Mouse (Mus musculus) small intestine, adult 2 months (tissue): ENCODE results near the gene Ruvbl2. TPM values are rescaled to one million over a fixed set of nuclear protein-coding genes. Genes with fewer than 3 reads are reported as not detected.
A peak's percentile ranks its signal among the peaks of the same experiment; 100 is the strongest.

Source experiments
- H3K27ac ChIP-seq: fragments of 200-500 bp; 2 replicates; pipeline ENCODE4 v1.5.1; 2012; ENCODE audit warnings: low read depth, low read length, control low read depth, inconsistent platforms; ENCODE audit not compliant: insufficient read depth
- H3K27me3 ChIP-seq: fragments of 200-500 bp; 2 replicates; pipeline ENCODE4 v1.6.1; 2012; ENCODE audit warnings: mild to moderate bottlenecking, moderate library complexity, low read length, inconsistent platforms; ENCODE audit not compliant: control insufficient read depth, insufficient read depth
- H3K36me3 ChIP-seq: fragments of 200-500 bp; 2 replicates; pipeline ENCODE4 v1.6.1; 2012; ENCODE audit warnings: mild to moderate bottlenecking, low read length, control low read depth, inconsistent platforms; ENCODE audit not compliant: control insufficient read depth, insufficient read depth
- H3K4me1 ChIP-seq: fragments of 200-500 bp; 2 replicates; pipeline ENCODE4 v1.6.1; 2012; ENCODE audit warnings: low read length, inconsistent platforms, mixed read lengths; ENCODE audit not compliant: control insufficient read depth, insufficient read depth, insufficient read length
- H3K4me3 ChIP-seq: fragments of 200-500 bp; 2 replicates; pipeline ENCODE4 v1.5.1; 2012; ENCODE audit warnings: low read depth, mild to moderate bottlenecking, control low read depth, inconsistent platforms, low read length, moderate library complexity
- CTCF ChIP-seq: fragments of 200-500 bp; IDR thresholded peaks from 2 replicates; pipeline ENCODE4 v1.5.1; 2012; ENCODE audit warnings: low read depth, mild to moderate bottlenecking, control low read depth, inconsistent platforms, low read length, moderate library complexity, mixed read lengths; ENCODE audit not compliant: insufficient replicate concordance, insufficient read length; ENCODE audit errors: extremely low read depth
- POLR2A ChIP-seq: fragments of 200-500 bp; IDR thresholded peaks from 2 replicates; pipeline ENCODE4 v1.6.1; 2012; ENCODE audit warnings: low read depth, mild to moderate bottlenecking, control low read depth, inconsistent platforms, low read length, moderate library complexity
- WGBS: fragments of 180-500 bp; shearing (Covaris S2); methylation state at CpG from one replicate; pipeline ENCODE4 v1.1.7; 2018; 5-methylcytosine and 5-hydroxymethylcytosine counted together
- polyA plus RNA-seq: library from polyadenylated mRNA; depleted of rRNA; stranded (reverse); fragments of >200 nt; gene quantifications from 2 replicates; pipeline ENCODE4 v1.2.3, GENCODE M21; 2012

Gene Ruvbl2
- polyA plus RNA-seq, 1 experiment: 54.3 TPM

DNA sequence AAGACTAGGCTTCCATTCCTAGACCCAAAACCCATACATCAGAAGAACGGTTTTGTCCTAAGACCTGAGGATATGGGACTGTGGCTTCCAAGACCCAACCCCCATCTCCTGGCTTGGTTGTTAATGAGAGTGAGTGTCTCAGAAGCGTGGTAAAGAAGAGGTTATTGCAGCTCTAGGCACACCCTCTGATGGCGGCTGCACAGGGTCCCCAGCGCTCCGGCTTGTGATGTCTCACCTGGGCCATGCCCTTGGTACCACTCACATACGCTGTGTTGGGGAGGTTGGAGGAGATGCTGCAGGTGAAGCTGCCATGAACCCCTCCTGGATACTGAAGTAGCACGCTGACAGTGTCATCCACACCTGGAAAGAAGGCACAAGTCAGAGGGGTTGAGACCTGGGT is 40.9 kb upstream of the Ruvbl2 start:
- 93% methylated on average over 7 of the region's 7 CpGs for WGBS
- no peak overlapping the region for H3K4me3 ChIP-seq
- no peak for TF ChIP-seq POLR2A
- no peak for TF ChIP-seq CTCF
- no peak overlapping the region for H3K27ac ChIP-seq
- no peaks in the 10 kb centered on the region for H3K36me3 ChIP-seq
- no peaks in the 10 kb centered on the region for H3K27me3 ChIP-seq
- peaks cover 4% of the 10 kb centered on the region for H3K4me1 ChIP-seq

- Histone ChIP-seq H3K36me3 (no peaks in the 10 kb centered on the region), H3K4me1 (peaks cover 4% of the 10 kb centered on the region), H3K27ac (no peak overlapping the region), H3K27me3 (no peaks in the 10 kb centered on the region), H3K4me3 (no peak overlapping the region)
- TF ChIP-seq CTCF (peak; percentile 47; the same call in 1 of the 2 replicates), POLR2A (no peak)
- 2% methylated on average over 3 of the region's 3 CpGs for WGBS
Observed at GRCm38 (mm10) chr7:45477003-45477402, 39.1 kb upstream of the Ruvbl2 start.

GRCm38 (mm10) chr7:45476453-45476852 is 38.6 kb upstream of the Ruvbl2 start:
- Histone ChIP-seq H3K36me3 (no peaks in the 10 kb centered on the region), H3K27ac (no peak overlapping the region), H3K4me3 (no peak overlapping the region), H3K4me1 (peaks cover 4% of the 10 kb centered on the region), H3K27me3 (no peaks in the 10 kb centered on the region)
- TF ChIP-seq POLR2A: no peak
- no peak for TF ChIP-seq CTCF
- WGBS: 14% methylated on average over 1 of the region's 1 CpGs

DNA sequence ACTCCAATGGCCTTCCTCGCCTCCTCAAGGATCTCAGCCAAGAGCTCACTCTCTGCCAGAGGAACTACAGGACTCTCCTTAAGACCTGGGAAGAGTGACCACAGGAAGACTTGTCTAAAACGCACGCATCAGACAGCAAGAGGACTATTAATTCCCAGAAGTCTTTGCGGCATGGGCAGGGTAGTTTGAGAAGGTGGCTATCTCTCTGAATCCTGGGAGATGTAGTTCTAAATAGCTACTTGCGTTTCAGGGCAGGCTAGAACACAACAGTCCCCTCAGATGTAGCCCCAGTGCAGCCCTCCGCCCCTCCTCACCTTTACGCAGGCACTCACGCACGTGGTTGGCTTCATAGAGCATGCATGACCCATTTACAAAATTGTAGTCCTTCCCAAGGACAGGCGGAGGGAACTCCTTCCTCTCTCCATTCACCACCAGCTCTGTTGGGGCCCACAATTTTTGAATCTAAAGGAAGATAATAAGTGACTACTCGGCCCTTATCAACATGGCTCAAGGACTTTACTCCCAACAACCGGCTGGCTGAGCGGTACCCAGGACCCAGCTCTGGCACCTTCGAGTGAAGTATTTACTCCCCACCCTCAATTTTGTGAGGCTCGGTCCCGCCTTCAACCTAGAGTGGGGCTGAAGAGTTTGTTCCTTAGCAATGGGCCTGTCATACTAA is 37.5 kb upstream of the Ruvbl2 start:
- H3K4me3 ChIP-seq: peak overlapping the region; percentile 59
- no peaks in the 10 kb centered on the region for H3K27me3 ChIP-seq
- H3K27ac ChIP-seq: no peak overlapping the region
- no peaks in the 10 kb centered on the region for H3K36me3 ChIP-seq
- peaks cover 4% of the 10 kb centered on the region for H3K4me1 ChIP-seq
- 30% methylated on average over 16 of the region's 16 CpGs for WGBS
- TF ChIP-seq CTCF (no peak), POLR2A (no peak)

DNA sequence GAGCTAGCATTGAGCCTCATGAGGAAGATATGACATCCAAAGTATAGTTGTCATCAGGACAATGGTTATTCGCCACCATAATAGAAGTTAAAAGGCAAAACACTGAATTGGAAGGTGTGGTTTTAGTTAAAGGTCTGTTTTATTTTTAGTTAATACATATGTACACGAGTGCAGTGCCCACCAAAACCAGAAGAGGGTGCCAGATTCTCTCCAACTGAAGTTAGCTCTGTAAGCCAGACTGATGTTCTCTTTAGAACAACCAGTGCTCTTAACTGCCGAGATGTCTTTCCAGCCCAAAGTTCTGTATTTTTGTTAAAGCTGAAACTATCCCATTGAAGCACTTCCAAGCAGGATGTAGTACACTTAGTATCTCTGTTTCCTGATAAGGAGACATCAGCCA is 33.0 kb upstream of the Ruvbl2 start:
- Histone ChIP-seq H3K27me3 (no peaks in the 10 kb centered on the region), H3K36me3 (no peaks in the 10 kb centered on the region), H3K4me3 (no peak overlapping the region), H3K27ac (no peak overlapping the region), H3K4me1 (peaks cover 4% of the 10 kb centered on the region)
- TF ChIP-seq POLR2A: no peak
- 6% methylated on average over 3 of the region's 3 CpGs for WGBS

- 35% methylated on average over 7 of the region's 7 CpGs for WGBS
- no peak overlapping the region for H3K27ac ChIP-seq
- H3K27me3 ChIP-seq: no peaks in the 10 kb centered on the region
- H3K36me3 ChIP-seq: peaks cover 13% of the 10 kb centered on the region
- H3K4me3 ChIP-seq: peak overlapping the region; percentile 81
- TF ChIP-seq CTCF: no peak
- no peak for TF ChIP-seq POLR2A
- H3K4me1 ChIP-seq: 0 out of 2 replicates have a peak, but pooled peaks cover 2% of the 10 kb centered on the region
Observed at GRCm38 (mm10) chr7:45467090-45467670, 29.3 kb upstream of the Ruvbl2 start.

DNA sequence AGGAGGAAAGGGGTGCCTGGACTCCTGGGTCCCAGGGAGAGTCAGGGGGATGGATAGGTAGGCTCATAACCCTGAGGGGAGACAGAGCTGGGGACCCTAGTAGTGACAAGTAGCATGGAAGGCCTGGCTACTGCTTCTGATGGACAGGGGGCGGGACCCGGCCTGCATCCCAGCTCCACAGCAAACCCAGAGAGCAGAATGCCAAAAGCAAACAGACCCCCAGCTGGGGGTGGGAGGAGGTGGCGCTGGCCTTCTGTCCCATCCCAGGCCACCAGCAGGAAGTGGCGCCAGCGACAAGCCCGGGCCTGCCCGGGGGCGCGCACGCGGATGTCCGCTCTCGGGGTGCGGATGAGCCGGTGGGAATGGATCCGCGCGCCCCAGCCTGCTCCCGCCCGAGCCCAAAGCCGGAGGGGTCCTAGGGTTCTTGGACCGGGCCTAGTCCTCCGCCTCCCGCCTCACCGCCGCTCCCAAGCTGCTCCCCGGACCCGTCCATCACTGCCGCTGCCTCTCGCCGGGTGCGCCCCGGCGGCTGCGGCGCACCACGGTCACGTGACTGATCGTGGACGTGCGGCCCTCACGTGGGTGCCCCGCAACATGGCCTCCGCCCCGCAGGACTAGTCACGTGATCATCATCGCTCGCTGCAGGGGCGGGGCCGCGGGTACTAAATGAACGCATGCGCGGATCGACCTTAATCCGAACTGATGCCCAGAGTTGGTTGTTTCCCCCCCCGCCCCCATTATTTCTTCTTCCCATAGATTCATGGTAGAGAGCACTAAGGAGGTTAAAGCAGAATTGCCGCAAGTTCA is 28.6 kb upstream of the Ruvbl2 start, which contains the start of gene Bax:
TSS of gene Bax (minus strand) at position 616 of the 807 bp plus-strand sequence.
- Histone ChIP-seq H3K4me3 (peak within 1 kb of the TSS; percentile 81), H3K27ac (no peak within 1 kb of the TSS), H3K27me3 (no peaks in the 10 kb centered on the region), H3K36me3 (peaks cover 13% of the 10 kb centered on the region), H3K4me1 (peaks cover 3% of the 10 kb centered on the region)
- TF ChIP-seq CTCF (no peak), POLR2A (peak; percentile 66)
- WGBS: under 1% methylated on average over 56 of the region's 58 CpGs
